Mouse (Mus musculus) frontal cortex, adult (tissue): ENCODE measurements at regions not wholly inside any gene's neighbourhood (a gene's known extent, or its start where the extent isn't known, plus 50 kb on each side); places are given as distances from the start of the nearest gene placed in this dataset.

ENCODE experiments used
- ATAC-seq: cut with Nextera tagmentation; 2 replicates; pipeline ENCODE4 v1.9.2; 2017; ENCODE audit warnings: mild to moderate bottlenecking, moderate library complexity, mixed read lengths; ENCODE audit not compliant: low TSS enrichment

DNA sequence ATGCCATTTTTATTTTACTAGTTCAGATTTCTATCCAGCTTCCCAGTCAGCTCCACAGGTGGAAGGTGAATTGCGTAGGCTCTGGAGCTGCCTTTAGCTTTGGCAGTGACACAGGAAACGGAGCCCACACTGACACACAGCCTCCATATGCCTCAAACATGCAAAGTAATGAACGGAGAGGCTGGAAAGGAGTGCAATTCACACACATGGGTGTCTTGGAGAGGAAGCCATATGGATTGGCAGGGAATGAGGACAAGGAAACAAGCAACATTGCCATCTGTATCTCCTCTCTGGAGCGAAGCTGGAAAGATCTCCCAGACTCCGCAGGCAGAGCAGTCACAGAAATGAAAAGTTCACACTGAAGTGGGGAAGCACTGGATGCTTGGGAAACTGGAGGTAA is 201.6 kb upstream of the 4930452B06Rik start:
- peak; percentile 100 for ATAC-seq

DNA sequence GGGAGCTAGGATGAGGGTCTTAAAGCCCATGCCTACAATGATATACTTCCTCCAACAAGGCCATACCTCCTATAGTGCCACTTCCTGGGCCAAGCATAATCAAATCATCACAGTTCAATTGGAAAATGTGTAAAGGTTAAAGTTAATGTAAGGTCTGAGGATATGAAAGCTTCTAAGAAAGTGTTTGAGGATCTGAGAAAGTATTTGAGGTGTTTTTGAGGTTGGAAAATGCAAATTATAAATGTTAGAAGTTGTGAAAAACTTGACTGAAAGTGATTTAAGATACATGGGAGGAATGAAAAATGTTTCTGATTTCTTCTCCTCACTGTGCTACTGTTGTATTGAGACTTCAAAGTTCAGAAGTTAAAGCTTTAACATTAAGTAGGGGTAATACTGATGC is 185.5 kb upstream of the 4930452B06Rik start:
- ATAC-seq: no peak

DNA sequence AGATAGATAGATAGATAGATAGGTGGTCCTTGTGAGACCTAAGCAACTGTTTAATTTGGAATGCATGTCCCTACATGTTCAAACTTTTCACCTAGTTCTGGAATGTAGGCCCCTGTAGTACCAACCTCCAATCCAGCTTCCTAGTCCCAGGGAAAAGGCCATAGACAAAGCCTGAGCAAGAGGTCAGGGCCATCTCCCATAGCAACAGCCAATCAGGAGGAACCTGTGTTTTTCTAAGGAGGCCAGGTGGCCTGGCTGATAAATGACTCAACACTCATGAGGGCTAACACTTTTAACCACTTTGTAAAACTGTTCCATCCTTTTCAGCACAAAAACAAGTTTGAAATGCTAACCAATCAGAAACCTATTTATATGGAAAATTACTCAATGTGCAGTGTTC is 184.2 kb upstream of the 4930452B06Rik start:
- ATAC-seq: no peak

DNA sequence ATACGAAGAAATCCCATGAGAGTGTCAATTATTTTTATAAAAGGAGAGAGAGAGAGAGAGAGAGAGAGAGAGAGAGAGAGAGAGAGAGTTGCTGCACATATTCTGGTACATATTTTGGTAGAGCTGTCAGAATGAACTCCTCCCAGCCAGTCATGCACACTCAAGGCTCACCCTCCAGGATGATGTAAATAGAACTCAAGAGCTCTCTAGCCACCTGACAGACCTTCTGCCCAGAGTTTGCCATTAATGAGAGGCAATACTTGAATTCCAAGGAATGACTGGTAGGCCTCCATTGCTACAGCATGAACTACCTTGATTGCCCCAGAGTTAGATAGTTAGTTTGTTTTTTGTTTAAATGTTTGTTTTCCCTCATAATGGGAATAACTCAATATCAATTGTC is 167.5 kb upstream of the 4930452B06Rik start:
- no peak for ATAC-seq

DNA sequence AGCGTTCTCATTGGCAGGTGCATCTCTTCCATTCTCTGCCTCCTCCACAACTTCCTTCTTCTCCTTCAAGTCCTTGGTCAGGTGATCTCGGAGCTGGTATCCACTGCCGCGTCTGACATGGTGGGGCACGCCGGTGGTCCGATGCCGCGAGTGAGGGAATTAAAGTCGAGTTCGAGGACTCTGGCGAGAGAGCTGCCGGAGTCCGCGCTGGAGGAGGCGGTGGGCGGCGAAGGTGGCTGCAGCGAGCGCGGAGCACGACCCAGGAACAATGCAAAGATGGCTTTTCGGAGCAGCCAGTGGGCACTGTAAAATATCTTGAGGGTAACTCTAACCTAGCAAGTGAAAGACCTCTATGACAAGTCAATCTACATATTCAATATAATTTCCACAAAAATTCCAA is 134.2 kb upstream of the 4930452B06Rik start:
- ATAC-seq: peak; percentile 57; the same call in 1 of the 2 replicates

DNA sequence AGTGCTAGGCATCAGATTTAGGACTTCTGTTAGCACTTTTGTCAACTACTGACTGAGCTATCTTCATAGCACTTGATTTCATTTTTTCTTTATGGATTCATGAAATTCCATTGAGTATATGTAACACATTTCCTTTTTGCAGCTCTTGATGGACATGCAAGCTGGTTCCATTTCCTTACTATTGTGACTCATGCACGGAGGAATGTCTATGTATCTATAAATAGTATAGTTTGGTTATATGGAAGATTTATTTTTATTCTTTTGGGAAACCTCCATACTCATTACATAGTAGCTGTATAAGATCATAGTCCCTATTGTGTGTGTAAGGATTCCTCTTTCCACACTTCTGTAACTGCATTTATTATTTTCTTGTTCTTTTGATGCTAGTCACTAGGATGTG is 123.3 kb upstream of the 4930452B06Rik start:
- peak; percentile 77 for ATAC-seq

DNA sequence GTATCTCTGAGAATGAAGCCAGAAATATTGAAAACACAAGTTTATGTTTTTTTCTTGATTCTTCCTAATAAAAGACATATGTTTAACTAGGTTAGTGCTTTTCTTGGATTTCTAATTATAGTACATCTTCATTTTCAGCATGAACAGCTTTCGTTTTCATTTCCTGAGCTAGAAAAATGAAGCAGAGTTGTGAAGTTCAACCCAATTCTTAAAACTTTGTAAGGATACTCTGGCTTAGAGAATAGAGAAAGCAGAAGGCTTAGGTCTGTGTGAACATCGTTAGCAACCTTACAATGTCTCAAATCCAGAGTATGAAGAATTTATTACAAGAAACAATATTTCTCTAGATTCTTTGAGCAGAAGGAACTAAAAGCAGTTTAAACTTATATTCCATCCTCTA is 94.5 kb upstream of the 4930452B06Rik start:
- peak; percentile 94 for ATAC-seq

DNA sequence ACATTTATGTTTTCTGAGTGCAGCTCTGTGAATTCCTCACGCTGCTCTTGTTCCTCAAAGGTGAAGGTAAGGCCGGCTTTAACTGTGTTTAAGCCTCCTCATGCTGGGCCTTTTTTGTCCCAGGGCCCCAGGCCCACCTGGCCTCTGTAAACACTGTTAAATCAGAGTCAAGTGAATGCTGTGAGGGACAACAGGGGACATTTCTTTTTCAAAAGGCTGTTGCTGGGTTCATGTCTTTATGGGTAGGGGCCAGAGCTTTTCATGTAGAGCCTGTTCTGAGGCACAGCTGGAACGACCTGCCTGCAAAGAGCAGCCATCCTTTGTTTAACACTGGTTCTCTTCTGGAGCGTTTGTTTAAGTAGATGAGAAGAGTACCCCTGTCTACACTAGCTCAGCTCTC is 70.8 kb upstream of the 4930452B06Rik start:
- no peak for ATAC-seq

DNA sequence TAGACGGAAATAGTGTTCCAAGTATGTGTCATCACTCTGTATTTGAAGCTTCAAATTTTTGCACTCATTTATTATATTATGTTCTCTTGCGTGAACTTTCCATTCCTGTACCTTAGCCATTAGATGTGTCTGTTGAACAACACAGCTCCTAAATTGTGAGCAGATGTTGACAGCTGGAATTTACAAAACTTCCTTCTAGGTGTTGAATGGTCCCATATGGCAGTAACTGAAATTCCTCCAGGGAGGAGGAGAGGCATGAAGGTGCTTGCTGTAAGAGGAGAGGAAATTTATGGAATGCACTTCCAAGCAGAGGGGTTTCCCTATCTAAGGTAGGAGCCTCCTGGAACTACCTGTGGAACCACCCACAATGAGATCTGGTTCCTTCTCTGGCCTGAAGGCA is 67.2 kb upstream of the 4930452B06Rik start:
- no peak for ATAC-seq

DNA sequence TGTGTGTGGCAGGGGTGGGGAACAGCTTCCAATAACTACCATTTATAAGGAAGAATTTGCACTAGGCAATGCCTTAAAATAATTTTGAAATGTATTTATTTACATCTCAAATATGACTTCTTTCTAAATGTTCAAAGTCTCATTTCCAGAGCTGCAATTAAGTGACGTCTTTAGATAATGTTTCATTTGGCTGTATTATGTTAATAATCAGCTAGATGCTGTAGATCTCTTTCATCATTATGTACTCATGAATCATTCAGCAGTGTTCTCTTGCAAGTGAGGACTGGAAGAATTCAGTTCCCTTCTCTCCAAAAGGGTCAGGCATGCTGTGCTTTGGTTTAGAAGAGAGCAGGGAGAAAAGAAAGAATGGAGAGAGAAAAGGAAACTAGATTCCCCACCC is 61.3 kb upstream of the 4930452B06Rik start:
- ATAC-seq: no peak
